Mouse (Mus musculus): Measurements from ENCODE around the gene Srf. TPM values are rescaled to one million over a fixed set of nuclear protein-coding genes. Genes with fewer than 3 reads are reported as not detected.

Srf gene
- polyA plus RNA-seq, 1 experiment from 2014 or later, result 1.9 TPM

- Histone ChIP-seq H3K9me3 (ENCODE audit: low read length) (no peaks in the 10 kb centered on the region), H3K4me2 (ENCODE audit: low read depth, low read length) (peak overlapping the region; percentile 36), H3K9ac (replicated peaks) (no peak overlapping the region), H3K36me3 (replicated peaks; ENCODE audit: insufficient read depth, low read length) (0 out of 2 replicates have a peak, but pooled peaks cover 2% of the 10 kb centered on the region), H3K4me1 (ENCODE audit: insufficient read depth) (peaks cover 8% of the 10 kb centered on the region), H3K4me3 (ENCODE audit: low read depth, low read length) (no peak overlapping the region), H3K27ac (ENCODE audit: low read depth) (peak overlapping the region; percentile 39; the same call in 1 of the 2 replicates), H3K27me3 (ENCODE audit: insufficient read depth, low read length) (no peaks in the 10 kb centered on the region)
- TF ChIP-seq EP300 (IDR thresholded peaks at IDR 0.05; ENCODE audit: low read depth) (no peak), CTCF (IDR thresholded peaks at IDR 0.05; ENCODE audit: low read depth) (peak; percentile 12; the same call in 1 of the 2 replicates)
- 79% methylated on average over 16 of the region's 16 CpGs for WGBS (ENCODE audit: insufficient replicate concordance)
- peak; percentile 49 for ATAC-seq
- DNase-seq, result no peak
These were observed 33.8 kb upstream of the Srf start for GRCm38 (mm10) chr17:46589635-46590314.

- TF ChIP-seq EP300 (IDR thresholded peaks at IDR 0.05; ENCODE audit: low read depth) (no peak), CTCF (IDR thresholded peaks at IDR 0.05; ENCODE audit: low read depth) (no peak)
- Histone ChIP-seq H3K36me3 (replicated peaks; ENCODE audit: insufficient read depth, low read length) (0 out of 2 replicates have a peak, but pooled peaks cover 2% of the 10 kb centered on the region), H3K4me2 (ENCODE audit: low read depth, low read length) (no peak overlapping the region), H3K27ac (ENCODE audit: low read depth) (no peak overlapping the region), H3K4me3 (ENCODE audit: low read depth, low read length) (no peak overlapping the region), H3K27me3 (ENCODE audit: insufficient read depth, low read length) (no peaks in the 10 kb centered on the region), H3K4me1 (ENCODE audit: insufficient read depth) (peaks cover 8% of the 10 kb centered on the region), H3K9ac (replicated peaks) (no peak overlapping the region), H3K9me3 (ENCODE audit: low read length) (no peaks in the 10 kb centered on the region)
- DNase-seq (no peak), ATAC-seq (no peak)
- WGBS (ENCODE audit: insufficient replicate concordance), result 82% methylated on average over 6 of the region's 6 CpGs
These were observed 32.9 kb upstream of the Srf start for GRCm38 (mm10) chr17:46588913-46589312.

GRCm38 (mm10) chr17:46588173-46588572, 32.2 kb upstream of the Srf start:
- Histone ChIP-seq H3K9me3 (ENCODE audit: low read length) (no peaks in the 10 kb centered on the region), H3K4me2 (ENCODE audit: low read depth, low read length) (no peak overlapping the region), H3K27ac (ENCODE audit: low read depth) (no peak overlapping the region), H3K4me3 (ENCODE audit: low read depth, low read length) (no peak overlapping the region), H3K36me3 (replicated peaks; ENCODE audit: insufficient read depth, low read length) (0 out of 2 replicates have a peak, but pooled peaks cover 2% of the 10 kb centered on the region), H3K9ac (replicated peaks) (no peak overlapping the region), H3K4me1 (ENCODE audit: insufficient read depth) (peaks cover 8% of the 10 kb centered on the region), H3K27me3 (ENCODE audit: insufficient read depth, low read length) (no peaks in the 10 kb centered on the region)
- no peak for ATAC-seq
- 40% methylated on average over 9 of the region's 9 CpGs for WGBS (ENCODE audit: insufficient replicate concordance)
- peak; percentile 42 for DNase-seq
- TF ChIP-seq CTCF (IDR thresholded peaks at IDR 0.05; ENCODE audit: low read depth), result no peak
- no peak for TF ChIP-seq EP300 (IDR thresholded peaks at IDR 0.05; ENCODE audit: low read depth)

- no peak for DNase-seq
- Histone ChIP-seq H3K27me3 (ENCODE audit: insufficient read depth, low read length) (no peaks in the 10 kb centered on the region), H3K4me1 (ENCODE audit: insufficient read depth) (peaks cover 8% of the 10 kb centered on the region), H3K9me3 (ENCODE audit: low read length) (no peaks in the 10 kb centered on the region), H3K27ac (ENCODE audit: low read depth) (no peak overlapping the region), H3K9ac (replicated peaks) (no peak overlapping the region), H3K36me3 (replicated peaks; ENCODE audit: insufficient read depth, low read length) (0 out of 2 replicates have a peak, but pooled peaks cover 2% of the 10 kb centered on the region), H3K4me2 (ENCODE audit: low read depth, low read length) (no peak overlapping the region), H3K4me3 (ENCODE audit: low read depth, low read length) (no peak overlapping the region)
- ATAC-seq, result no peak
- 60% methylated on average over 8 of the region's 8 CpGs for WGBS (ENCODE audit: insufficient replicate concordance)
- TF ChIP-seq EP300 (IDR thresholded peaks at IDR 0.05; ENCODE audit: low read depth), result no peak
- no peak for TF ChIP-seq CTCF (IDR thresholded peaks at IDR 0.05; ENCODE audit: low read depth)
These were observed 30.4 kb upstream of the Srf start for GRCm38 (mm10) chr17:46586327-46586726.

GRCm38 (mm10) chr17:46578650-46579049, 22.7 kb upstream of the Srf start:
- WGBS (ENCODE audit: insufficient replicate concordance), result 72% methylated on average over 5 of the region's 5 CpGs
- TF ChIP-seq EP300 (IDR thresholded peaks at IDR 0.05; ENCODE audit: low read depth) (no peak), CTCF (IDR thresholded peaks at IDR 0.05; ENCODE audit: low read depth) (peak; percentile 22; the same call in 1 of the 2 replicates)
- DNase-seq (no peak), ATAC-seq (no peak)
- Histone ChIP-seq H3K36me3 (replicated peaks; ENCODE audit: insufficient read depth, low read length) (peaks cover 17% of the 10 kb centered on the region; the same call in 1 of the 2 replicates), H3K4me3 (ENCODE audit: low read depth, low read length) (no peak overlapping the region), H3K27ac (ENCODE audit: low read depth) (no peak overlapping the region), H3K9ac (replicated peaks) (no peak overlapping the region), H3K9me3 (ENCODE audit: low read length) (no peaks in the 10 kb centered on the region), H3K4me1 (ENCODE audit: insufficient read depth) (no peaks in the 10 kb centered on the region), H3K27me3 (ENCODE audit: insufficient read depth, low read length) (no peaks in the 10 kb centered on the region), H3K4me2 (ENCODE audit: low read depth, low read length) (no peak overlapping the region)

- Histone ChIP-seq H3K27me3 (ENCODE audit: insufficient read depth, low read length) (no peaks in the 10 kb centered on the region), H3K36me3 (replicated peaks; ENCODE audit: insufficient read depth, low read length) (peaks cover 23% of the 10 kb centered on the region; the same call in 1 of the 2 replicates), H3K9me3 (ENCODE audit: low read length) (no peaks in the 10 kb centered on the region), H3K9ac (replicated peaks) (no peak overlapping the region), H3K4me1 (ENCODE audit: insufficient read depth) (no peaks in the 10 kb centered on the region), H3K27ac (ENCODE audit: low read depth) (no peak overlapping the region), H3K4me3 (ENCODE audit: low read depth, low read length) (no peak overlapping the region), H3K4me2 (ENCODE audit: low read depth, low read length) (no peak overlapping the region)
- TF ChIP-seq EP300 (IDR thresholded peaks at IDR 0.05; ENCODE audit: low read depth) (no peak), CTCF (IDR thresholded peaks at IDR 0.05; ENCODE audit: low read depth) (peak; percentile 68)
- 76% methylated on average over 13 of the region's 13 CpGs for WGBS (ENCODE audit: insufficient replicate concordance)
- ATAC-seq (no peak), DNase-seq (peak; percentile 49)
These were observed 20.1 kb upstream of the Srf start for GRCm38 (mm10) chr17:46576070-46576469.

All from liver, postnatal 0 days (tissue).